Mouse (Mus musculus): ENCODE data around the gene Atg10.

GRCm38 (mm10) chr13:90913675-90914192 lies 310.0 kb downstream of the Atg10 start:
- TF ChIP-seq POLR2A (IDR thresholded peaks at IDR 0.05; ENCODE audit: low read depth, low read length) (no peak), CTCF (IDR thresholded peaks at IDR 0.05; ENCODE audit: borderline replicate concordance, insufficient read depth, low read length) (no peak)
